Mouse (Mus musculus): ENCODE results near the gene Itgal. TPM values are rescaled to one million over a fixed set of nuclear protein-coding genes. Genes with fewer than 3 reads are reported as not detected.
"Not testable (repeated sequence)": the region's sequence is repeated elsewhere in the genome, so short reads cannot be mapped to it uniquely, and the experiment has no call there.

Itgal gene
- polyA plus RNA-seq, 1 experiment from 2014 or later, result 0.72 TPM

DNA sequence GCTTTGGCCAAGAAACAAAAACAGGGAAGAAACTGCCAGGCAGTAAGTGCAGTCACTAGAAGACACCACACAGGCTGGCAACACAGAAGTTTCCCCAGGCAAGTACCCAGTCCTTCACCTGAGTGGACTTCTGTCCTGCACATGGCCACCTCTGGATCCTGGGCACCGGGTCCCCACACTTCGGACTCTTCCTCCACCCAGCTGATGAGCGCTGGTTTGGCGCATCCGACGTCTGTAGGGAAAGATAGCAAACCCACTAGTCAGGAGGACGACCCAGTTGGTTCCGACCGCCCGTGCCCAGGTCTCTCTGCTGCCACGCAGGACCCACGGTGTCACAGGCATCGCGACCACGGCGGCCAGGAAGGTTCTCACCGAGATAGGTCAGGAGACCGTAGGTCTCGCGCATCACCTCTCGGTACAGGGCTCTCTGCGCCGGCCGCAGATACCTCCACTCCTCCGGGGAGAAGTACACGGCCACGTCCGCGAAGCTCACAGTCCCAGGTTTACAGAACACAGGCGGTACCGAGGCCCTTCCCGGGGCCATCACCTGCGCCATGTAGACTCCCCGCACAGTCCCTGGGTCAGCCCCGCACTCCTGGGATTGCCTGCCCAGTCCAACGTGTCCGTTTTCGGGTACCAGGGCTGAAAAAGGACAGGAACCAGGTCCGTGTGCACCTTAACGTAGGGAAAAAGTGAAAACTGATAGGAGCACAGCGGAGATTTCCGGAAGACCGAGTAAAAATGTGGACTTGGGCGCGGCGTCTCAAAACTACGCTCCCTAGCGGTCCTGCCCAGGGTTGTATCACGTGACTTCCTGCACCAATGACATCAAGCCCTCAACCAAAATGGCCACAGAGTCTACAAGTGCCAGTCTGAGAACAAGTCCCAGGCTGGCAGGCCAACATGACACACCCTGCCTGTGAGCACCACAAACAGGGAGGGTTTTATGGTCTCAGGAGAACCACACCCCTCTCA, 79.5 kb downstream of the Itgal start, which contains the start of gene Zfp747:
Zfp747 (minus strand) TSS at position 780 of the 975 bp plus-strand sequence.
- peak within 1 kb of the TSS; percentile 85 for H3K27ac ChIP-seq (replicated peaks)
- DNase-seq (ENCODE audit: low spot score), result peak; percentile 86
- WGBS, result 3% methylated on average over 49 of the region's 49 CpGs

DNA sequence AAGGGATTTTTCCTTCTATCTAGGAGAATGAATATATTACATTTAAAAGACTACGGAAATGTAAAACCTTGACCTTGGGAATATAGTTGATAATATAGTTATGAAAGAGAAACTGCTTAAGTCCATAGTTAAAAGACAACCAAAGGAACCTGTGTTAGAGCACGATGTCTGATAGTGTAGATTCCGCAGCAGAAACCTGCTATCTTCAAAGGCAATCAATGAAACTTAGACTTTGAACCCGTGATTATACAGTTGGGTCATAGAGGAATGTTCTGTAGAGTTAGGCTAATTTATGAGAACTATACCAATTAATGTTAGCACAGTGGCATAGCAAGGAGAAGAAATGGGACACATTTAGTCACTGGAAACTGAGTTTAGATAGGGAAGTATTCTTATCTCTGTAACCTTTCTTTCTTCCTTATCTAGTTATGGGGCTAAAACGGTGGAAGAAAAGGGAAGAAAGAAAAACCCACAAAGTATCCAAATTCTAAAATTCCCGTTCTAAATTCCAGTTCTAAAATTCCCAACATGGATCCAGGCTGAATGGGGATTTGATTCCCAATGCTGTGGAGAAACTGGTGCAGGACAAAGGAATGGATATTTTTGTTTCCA, 82.4 kb downstream of the Itgal start:
- Histone ChIP-seq H3K36me3 (peaks cover 23% of the 10 kb centered on the region), H3K9me3 (replicated peaks) (no peaks in the 10 kb centered on the region), H3K4me3 (no peak overlapping the region), H3K27me3 (ENCODE audit: low read depth, poor library complexity, severe bottlenecking) (no peaks in the 10 kb centered on the region), H3K27ac (replicated peaks) (no peak overlapping the region), H3K4me1 (peaks cover 11% of the 10 kb centered on the region)
- 79% methylated on average over 6 of the region's 6 CpGs for WGBS
- no peak for DNase-seq (ENCODE audit: low spot score)

More for the DNA sequence above, 79.5 kb downstream of the Itgal start, which contains the start of gene Zfp747:
- not testable (repeated sequence) for H3K27me3 ChIP-seq (ENCODE audit: low read depth, poor library complexity, severe bottlenecking); H3K9me3 ChIP-seq (replicated peaks)
- Histone ChIP-seq H3K4me3 (peak within 1 kb of the TSS; percentile 79), H3K4me1 (peaks cover 11% of the 10 kb centered on the region), H3K36me3 (peaks cover 28% of the 10 kb centered on the region)

Other genes with a start within 250 kb of the Itgal start
- gene Zg16, start 208.9 kb upstream of the Itgal start, polyA plus RNA-seq (2016; fragmentation: Nextera tagmentation; extraction: Ambion mirVana), result not detected in 2 replicates
- gene AI467606, start 204.9 kb upstream of the Itgal start, polyA plus RNA-seq (2016; fragmentation: Nextera tagmentation; extraction: Ambion mirVana), result 0.91 and 1.2 TPM in 2 replicates
- gene Qprt, start 174.0 kb upstream of the Itgal start, polyA plus RNA-seq (2016; fragmentation: Nextera tagmentation; extraction: Ambion mirVana), result 7.2 and 10.3 TPM in 2 replicates
- 0.09 and 0.10 TPM in 2 replicates for gene Spn, start 158.4 kb upstream of the Itgal start, polyA plus RNA-seq (2016; fragmentation: Nextera tagmentation; extraction: Ambion mirVana)
- 94.3 and 109 TPM in 2 replicates for gene Cd2bp2, start 100.2 kb upstream of the Itgal start, polyA plus RNA-seq (2016; fragmentation: Nextera tagmentation; extraction: Ambion mirVana)
- 22.7 and 29.4 TPM in 2 replicates for gene Tbc1d10b, start 87.8 kb upstream of the Itgal start, polyA plus RNA-seq (2016; fragmentation: Nextera tagmentation; extraction: Ambion mirVana)
- gene Mylpf, start 87.4 kb upstream of the Itgal start, polyA plus RNA-seq (2016; fragmentation: Nextera tagmentation; extraction: Ambion mirVana), result 12.6 and 16.5 TPM in 2 replicates
- gene Zfp553, start 63.2 kb upstream of the Itgal start, polyA plus RNA-seq (2016; fragmentation: Nextera tagmentation; extraction: Ambion mirVana), result 75.4 and 78.6 TPM in 2 replicates
- gene Sept1, start 63.1 kb upstream of the Itgal start, polyA plus RNA-seq (2016; fragmentation: Nextera tagmentation; extraction: Ambion mirVana), result 31.8 and 32.7 TPM in 2 replicates
- gene Zfp771, start 52.0 kb upstream of the Itgal start, polyA plus RNA-seq (2016; fragmentation: Nextera tagmentation; extraction: Ambion mirVana), result 59.4 TPM in 2 replicates
- 289 and 345 TPM in 2 replicates for gene Dctpp1, start 35.6 kb upstream of the Itgal start, polyA plus RNA-seq (2016; fragmentation: Nextera tagmentation; extraction: Ambion mirVana)
- gene Sephs2, start 22.2 kb upstream of the Itgal start, polyA plus RNA-seq (2016; fragmentation: Nextera tagmentation; extraction: Ambion mirVana), result 71.2 and 76.9 TPM in 2 replicates
- gene Zfp768, start 49.3 kb downstream of the Itgal start, polyA plus RNA-seq (2016; fragmentation: Nextera tagmentation; extraction: Ambion mirVana), result 19.7 and 20.6 TPM in 2 replicates
- gene Zfp747, start 79.8 kb downstream of the Itgal start, polyA plus RNA-seq (2016; fragmentation: Nextera tagmentation; extraction: Ambion mirVana), result 8.6 and 9.1 TPM in 2 replicates
- gene 9130019O22Rik, start 90.9 kb downstream of the Itgal start, polyA plus RNA-seq (2016; fragmentation: Nextera tagmentation; extraction: Ambion mirVana), result 5.8 and 6.4 TPM in 2 replicates
- 5.4 and 6.3 TPM in 2 replicates for gene E430018J23Rik, start 97.4 kb downstream of the Itgal start, polyA plus RNA-seq (2016; fragmentation: Nextera tagmentation; extraction: Ambion mirVana)
- gene Zfp764, start 110.6 kb downstream of the Itgal start, polyA plus RNA-seq (2016; fragmentation: Nextera tagmentation; extraction: Ambion mirVana), result 6.9 and 8.0 TPM in 2 replicates
- gene Zfp688, start 125.8 kb downstream of the Itgal start, polyA plus RNA-seq (2016; fragmentation: Nextera tagmentation; extraction: Ambion mirVana), result 34.4 and 35.2 TPM in 2 replicates
- gene Zfp689, start 152.9 kb downstream of the Itgal start, polyA plus RNA-seq (2016; fragmentation: Nextera tagmentation; extraction: Ambion mirVana), result 13.9 and 16.4 TPM in 2 replicates
- 56.0 and 59.6 TPM in 2 replicates for gene Prr14, start 163.4 kb downstream of the Itgal start, polyA plus RNA-seq (2016; fragmentation: Nextera tagmentation; extraction: Ambion mirVana)
- 8.6 and 9.6 TPM in 2 replicates for gene Fbrs, start 182.9 kb downstream of the Itgal start, polyA plus RNA-seq (2016; fragmentation: Nextera tagmentation; extraction: Ambion mirVana)
- gene Srcap, start 215.7 kb downstream of the Itgal start, polyA plus RNA-seq (2016; fragmentation: Nextera tagmentation; extraction: Ambion mirVana), result 52.6 and 56.1 TPM in 2 replicates
- 14.3 and 18.8 TPM in 2 replicates for gene Gm42715, start 223.3 kb downstream of the Itgal start, polyA plus RNA-seq (2016; fragmentation: Nextera tagmentation; extraction: Ambion mirVana)

Data from midbrain, embryonic 10.5 days (tissue).